Mouse (Mus musculus) midbrain, embryonic 14.5 days (tissue): ENCODE measurements around the gene Eras. TPM values are rescaled to one million over a fixed set of nuclear protein-coding genes. Genes with fewer than 3 reads are reported as not detected.

Experiments
- ATAC-seq: fragments of 200-750 bp; cut with Nextera tagmentation; 2 replicates; pipeline ENCODE4 v1.8.0; 2017; ENCODE audit warnings: moderate number of reproducible peaks, moderate library complexity; ENCODE audit not compliant: low FRiP score, low TSS enrichment
- DNase-seq: peaks from one replicate; pipeline ENCODE4 v3.0.0-alpha.2; 2015
- H3K27ac ChIP-seq: fragments of 300-500 bp; sonication (generic); replicated peaks from 2 replicates; pipeline ENCODE4 v1.5.1; 2014; ENCODE audit warnings: mild to moderate bottlenecking, low read depth, low read length, moderate library complexity
- H3K27me3 ChIP-seq: fragments of 300-500 bp; sonication (generic); 2 replicates; pipeline ENCODE4 v1.6.1; 2014; ENCODE audit warnings: low read length, control low read depth, mixed read lengths; ENCODE audit not compliant: control insufficient read depth, insufficient read depth
- H3K36me3 ChIP-seq: fragments of 300-500 bp; sonication (generic); 2 replicates; pipeline ENCODE4 v1.6.1; 2014; ENCODE audit warnings: low read length, control low read depth; ENCODE audit not compliant: control insufficient read depth, insufficient read depth
- H3K4me1 ChIP-seq: fragments of 300-500 bp; sonication (generic); 2 replicates; pipeline ENCODE4 v1.6.1; 2014; ENCODE audit warnings: mild to moderate bottlenecking, antibody characterized with exemption, low read length, control low read depth; ENCODE audit not compliant: control insufficient read depth, insufficient read depth
- H3K4me2 ChIP-seq: fragments of 300-500 bp; sonication (generic); 2 replicates; pipeline ENCODE4 v1.6.1; 2014; ENCODE audit warnings: mild to moderate bottlenecking, low read length, moderate library complexity
- H3K4me3 ChIP-seq: fragments of 300-500 bp; sonication (generic); replicated peaks from 2 replicates; pipeline ENCODE4 v1.5.1; 2014; ENCODE audit warnings: low read depth, low read length
- H3K9ac ChIP-seq: fragments of 300-500 bp; sonication (generic); replicated peaks from 2 replicates; pipeline ENCODE4 v1.6.1; 2014; ENCODE audit warnings: mild to moderate bottlenecking, low read length, moderate library complexity
- H3K9me3 ChIP-seq: fragments of 300-500 bp; sonication (generic); 2 replicates; pipeline ENCODE4 v1.6.1; 2016; ENCODE audit warnings: low read length, control low read depth, mixed read lengths; ENCODE audit not compliant: control insufficient read depth
- WGBS: fragments of 180-500 bp; shearing (Covaris S2); extraction: QIAGEN DNeasy Blood & Tissue Kit; methylation state at CpG from one replicate; pipeline ENCODE4 v1.1.7; 2014; 5-methylcytosine and 5-hydroxymethylcytosine counted together
- polyA plus RNA-seq: library from polyadenylated mRNA; unstranded; fragments of >200 nt; fragmentation: Nextera tagmentation; extraction: Ambion mirVana; gene quantifications from 2 replicates; pipeline ENCODE4 v1.2.1, GENCODE M21; 2014

Eras gene
- polyA plus RNA-seq: not detected in 2 replicates

DNA sequence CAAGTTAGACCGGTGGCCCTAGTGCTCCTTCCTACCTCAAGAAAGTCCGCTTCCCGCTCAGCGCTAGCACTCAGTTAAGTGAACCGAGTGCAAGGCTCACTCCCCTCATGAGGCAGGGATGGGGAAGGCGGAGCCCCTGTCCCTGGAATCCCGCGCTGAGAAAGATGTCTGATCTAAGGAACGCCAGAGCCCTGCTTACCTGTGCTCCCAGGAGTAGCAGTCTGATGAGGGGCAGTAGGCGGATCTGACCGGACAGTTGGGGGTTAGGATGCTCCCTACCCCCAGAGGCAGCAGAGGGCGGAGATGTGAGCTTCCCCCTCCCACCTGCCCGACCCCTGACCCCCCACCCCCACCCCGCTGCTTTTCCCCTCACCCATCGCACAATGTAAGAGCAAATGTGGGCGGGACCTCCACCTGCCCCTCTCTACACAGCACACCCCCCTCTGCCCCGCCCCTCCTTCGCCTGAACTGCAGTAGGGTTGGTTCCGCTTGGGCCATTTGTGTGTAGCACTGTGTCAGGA, at the start of gene Eras:
Eras (minus strand) TSS at position 338 of the 521 bp plus-strand sequence.
- H3K9ac ChIP-seq: no peak within 1 kb of the TSS
- no peak within 1 kb of the TSS for H3K4me3 ChIP-seq
- H3K27me3 ChIP-seq: no peaks in the 10 kb centered on the region; the same call in 1 of the 2 replicates
- no peaks in the 10 kb centered on the region for H3K4me1 ChIP-seq
- no peak within 1 kb of the TSS for H3K27ac ChIP-seq
- H3K4me2 ChIP-seq: no peak within 1 kb of the TSS
- H3K36me3 ChIP-seq: peaks cover 38% of the 10 kb centered on the region
- DNase-seq (peak; percentile 14), ATAC-seq (0 out of 2 replicates have a peak, but pooled peaks have one; percentile 34)
- 23% methylated on average over 19 of the region's 19 CpGs for WGBS
- no peaks in the 10 kb centered on the region for H3K9me3 ChIP-seq

DNA sequence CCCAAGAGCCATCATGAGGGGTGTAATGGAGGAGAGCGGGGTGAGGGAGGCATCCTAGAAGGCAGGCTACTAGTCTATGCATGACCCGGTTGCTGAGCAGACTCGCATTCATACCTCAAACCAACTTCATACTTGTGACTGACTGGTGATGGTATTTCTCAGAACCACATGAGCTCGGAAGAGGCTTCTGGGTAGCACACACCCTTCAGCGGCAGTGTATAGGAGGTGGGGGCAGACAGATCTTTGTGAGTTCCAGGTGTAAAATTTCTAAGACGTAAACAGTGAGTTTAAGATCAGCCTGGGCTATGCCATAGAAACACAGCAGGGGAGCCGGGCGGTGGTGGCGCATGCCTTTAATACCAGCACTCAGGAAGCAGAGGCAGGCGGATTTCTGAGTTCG, 49.5 kb upstream of the Eras start, which contains the start of gene Gata1:
Gata1 (minus strand) TSS at position 180 of the 400 bp plus-strand sequence.
- H3K4me1 ChIP-seq: no peaks in the 10 kb centered on the region
- no peak within 1 kb of the TSS for H3K27ac ChIP-seq
- H3K36me3 ChIP-seq: no peaks in the 10 kb centered on the region
- ATAC-seq (no peak), DNase-seq (no peak)
- WGBS: 96% methylated on average over 9 of the region's 11 CpGs
- no peak within 1 kb of the TSS for H3K4me2 ChIP-seq
- H3K27me3 ChIP-seq: no peaks in the 10 kb centered on the region
- H3K9me3 ChIP-seq: no peaks in the 10 kb centered on the region
- no peak within 1 kb of the TSS for H3K4me3 ChIP-seq
- no peak within 1 kb of the TSS for H3K9ac ChIP-seq

DNA sequence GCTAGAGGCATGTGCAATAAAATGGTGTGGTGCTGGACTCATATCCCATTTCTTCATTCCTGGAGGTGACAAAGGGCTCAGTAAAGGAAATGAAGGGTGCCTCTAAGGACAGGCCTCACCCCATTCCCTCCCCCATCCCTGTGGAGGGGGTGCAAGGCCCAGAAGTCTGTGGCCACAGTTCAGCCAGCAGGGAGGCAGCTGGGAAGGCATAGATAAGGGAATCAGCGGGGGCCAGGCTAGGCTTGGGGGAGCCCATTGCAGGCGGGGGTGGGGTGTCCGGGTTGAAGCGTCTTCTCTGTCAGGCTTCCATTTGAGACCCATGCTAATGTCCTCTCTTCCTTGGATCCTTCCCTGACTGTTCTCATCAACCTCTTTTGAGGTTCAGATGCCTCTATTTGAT, 42.9 kb upstream of the Eras start:
- Histone ChIP-seq H3K9ac (no peak overlapping the region), H3K4me1 (no peaks in the 10 kb centered on the region), H3K27me3 (no peaks in the 10 kb centered on the region), H3K27ac (no peak overlapping the region), H3K36me3 (no peaks in the 10 kb centered on the region), H3K9me3 (no peaks in the 10 kb centered on the region), H3K4me2 (no peak overlapping the region), H3K4me3 (no peak overlapping the region)
- WGBS: 45% methylated on average over 4 of the region's 4 CpGs
- no peak for DNase-seq
- ATAC-seq: no peak

DNA sequence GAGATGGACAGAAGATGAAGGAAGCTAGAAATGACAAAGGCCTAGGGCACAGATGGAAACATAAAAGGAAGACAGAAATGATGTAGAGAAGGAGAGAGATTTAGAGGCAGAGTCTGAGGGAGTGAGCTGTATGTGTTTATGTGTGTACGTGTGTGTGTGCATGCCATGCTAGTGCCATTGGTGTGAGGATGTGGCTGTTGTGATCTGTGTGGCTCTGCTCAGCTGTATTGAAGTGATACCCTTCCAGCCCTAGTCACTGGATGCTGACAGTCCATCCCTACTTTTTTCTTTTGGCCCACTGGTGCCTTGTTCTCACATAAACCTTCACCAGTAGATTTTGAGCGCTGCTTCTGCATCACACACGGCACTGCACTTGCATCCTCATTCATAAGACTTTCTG, 40.5 kb upstream of the Eras start:
- no peaks in the 10 kb centered on the region for H3K27me3 ChIP-seq
- no peak for DNase-seq
- WGBS: 92% methylated on average over 3 of the region's 3 CpGs
- no peak overlapping the region for H3K27ac ChIP-seq
- no peak for ATAC-seq
- no peak overlapping the region for H3K9ac ChIP-seq
- H3K36me3 ChIP-seq: no peaks in the 10 kb centered on the region
- no peak overlapping the region for H3K4me2 ChIP-seq
- no peaks in the 10 kb centered on the region for H3K4me1 ChIP-seq
- H3K9me3 ChIP-seq: no peaks in the 10 kb centered on the region
- no peak overlapping the region for H3K4me3 ChIP-seq

- H3K27ac ChIP-seq: no peak overlapping the region
- H3K4me3 ChIP-seq: no peak overlapping the region
- DNase-seq (no peak), ATAC-seq (no peak)
- no peaks in the 10 kb centered on the region for H3K9me3 ChIP-seq
- H3K36me3 ChIP-seq: no peaks in the 10 kb centered on the region
- H3K9ac ChIP-seq: no peak overlapping the region
- H3K27me3 ChIP-seq: no peaks in the 10 kb centered on the region
- 83% methylated on average over 8 of the region's 8 CpGs for WGBS
- no peaks in the 10 kb centered on the region for H3K4me1 ChIP-seq
- no peak overlapping the region for H3K4me2 ChIP-seq
Observed at GRCm38 (mm10) chrX:7968226-7968625, 39.8 kb upstream of the Eras start.

GRCm38 (mm10) chrX:7967596-7968201, 39.3 kb upstream of the Eras start:
- H3K4me3 ChIP-seq: no peak overlapping the region
- H3K4me2 ChIP-seq: no peak overlapping the region
- no peaks in the 10 kb centered on the region for H3K4me1 ChIP-seq
- WGBS: 82% methylated on average over 9 of the region's 9 CpGs
- H3K36me3 ChIP-seq: no peaks in the 10 kb centered on the region
- H3K9ac ChIP-seq: no peak overlapping the region
- no peaks in the 10 kb centered on the region for H3K9me3 ChIP-seq
- DNase-seq: no peak
- H3K27ac ChIP-seq: no peak overlapping the region
- no peak for ATAC-seq
- H3K27me3 ChIP-seq: no peaks in the 10 kb centered on the region

DNA sequence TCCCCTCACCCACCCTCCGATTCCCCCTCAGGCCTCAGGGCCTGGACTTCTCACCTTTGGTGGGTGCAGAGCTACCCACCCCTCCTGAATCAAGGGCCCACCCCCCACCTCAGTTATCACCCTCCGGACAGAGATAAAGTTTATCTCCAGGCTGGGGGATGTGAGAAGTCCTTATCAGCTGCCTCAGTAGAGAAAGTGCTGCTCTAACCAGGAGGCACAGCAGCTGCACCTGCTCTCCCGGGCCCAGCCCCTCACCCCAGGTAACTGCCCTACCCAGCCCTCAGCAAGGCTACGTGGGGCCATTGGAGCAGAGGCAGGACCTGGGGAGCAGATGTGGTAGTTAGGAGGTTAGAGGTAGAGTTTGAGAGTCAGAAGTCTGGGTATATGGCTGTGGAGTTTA, 37.8 kb upstream of the Eras start:
- no peaks in the 10 kb centered on the region for H3K4me1 ChIP-seq
- DNase-seq: no peak
- H3K4me3 ChIP-seq: no peak overlapping the region
- no peak for ATAC-seq
- H3K9me3 ChIP-seq: no peaks in the 10 kb centered on the region
- H3K27ac ChIP-seq: no peak overlapping the region
- H3K4me2 ChIP-seq: no peak overlapping the region
- H3K36me3 ChIP-seq: no peaks in the 10 kb centered on the region
- no peak overlapping the region for H3K9ac ChIP-seq
- WGBS: 78% methylated on average over 4 of the region's 4 CpGs
- no peaks in the 10 kb centered on the region for H3K27me3 ChIP-seq

- H3K9ac ChIP-seq: no peak overlapping the region
- DNase-seq: no peak
- no peak overlapping the region for H3K4me2 ChIP-seq
- ATAC-seq: no peak
- no peak overlapping the region for H3K4me3 ChIP-seq
- 83% methylated on average over 7 of the region's 7 CpGs for WGBS
- no peaks in the 10 kb centered on the region for H3K36me3 ChIP-seq
- no peak overlapping the region for H3K27ac ChIP-seq
- H3K9me3 ChIP-seq: no peaks in the 10 kb centered on the region
- H3K4me1 ChIP-seq: no peaks in the 10 kb centered on the region
- no peaks in the 10 kb centered on the region for H3K27me3 ChIP-seq
Observed at GRCm38 (mm10) chrX:7963829-7964626, 35.6 kb upstream of the Eras start.
